Mouse (Mus musculus) testis, adult 2 months (tissue): ENCODE results near the gene Gldn.

Experiments used
- CTCF ChIP-seq: fragments of 200-500 bp; IDR thresholded peaks from 2 replicates; pipeline ENCODE4 v1.5.1; 2012; ENCODE audit warnings: low read depth, mild to moderate bottlenecking, inconsistent platforms, low read length, moderate library complexity; ENCODE audit not compliant: control insufficient read depth, insufficient read depth, insufficient replicate concordance
- POLR2A ChIP-seq: fragments of 200-500 bp; IDR thresholded peaks from 2 replicates; pipeline ENCODE4 v1.6.1; 2012; ENCODE audit warnings: low read depth, mild to moderate bottlenecking, inconsistent platforms, low read length, moderate library complexity; ENCODE audit not compliant: control insufficient read depth

DNA sequence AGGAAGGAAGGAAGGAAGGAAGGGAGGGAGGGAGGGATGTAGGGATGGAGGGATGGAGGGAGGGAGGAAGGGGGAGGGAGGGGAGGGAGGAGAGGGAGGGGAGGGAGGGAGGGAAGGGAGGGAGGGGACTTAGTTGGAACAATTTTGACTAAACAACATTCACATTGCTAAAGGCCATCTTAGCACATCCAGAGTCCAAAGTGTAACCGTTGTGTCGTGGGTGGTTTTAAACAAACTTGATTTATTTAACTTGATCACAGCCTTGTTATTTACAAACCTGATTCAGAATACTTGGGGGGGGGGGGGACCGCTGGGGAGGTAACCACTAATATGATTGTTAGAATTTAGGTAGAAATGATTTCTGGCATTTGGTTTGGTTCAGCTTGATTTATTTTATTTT, 13.1 kb downstream of the Gldn start:
- TF ChIP-seq CTCF (no peak), POLR2A (no peak)
